Mouse (Mus musculus): ENCODE measurements at regions not wholly inside any gene's neighbourhood (a gene's known extent, or its start where the extent isn't known, plus 50 kb on each side); places are given as distances from the start of the nearest gene placed in this dataset.
"Not testable (repeated sequence)": the region's sequence is repeated elsewhere in the genome, so short reads cannot be mapped to it uniquely, and the experiment has no call there.

DNA sequence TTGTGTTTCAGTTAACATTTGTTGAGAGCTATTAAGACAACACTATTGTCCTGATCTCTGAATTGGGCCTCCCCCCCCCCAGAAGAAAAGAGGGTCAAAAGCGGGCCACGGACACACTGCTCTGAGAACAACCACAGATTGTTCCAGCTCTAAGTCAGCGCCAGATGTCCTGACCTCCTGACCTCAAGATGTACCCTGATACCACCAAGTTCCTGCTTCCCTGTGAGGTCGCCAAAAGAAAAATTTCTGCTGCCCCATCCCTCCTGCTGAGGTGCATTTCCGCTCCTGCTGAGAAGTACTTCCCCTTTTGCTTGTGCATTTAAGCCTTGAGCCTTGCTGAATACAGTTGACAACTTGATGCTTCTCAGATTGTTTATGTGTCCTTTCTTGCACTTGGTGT, 306.0 kb downstream of the Chl1 start:
- TF ChIP-seq POLR2A, CTCF (IDR thresholded peaks at IDR 0.05; ENCODE audit: extremely low read depth, insufficient read depth, low read length): not testable (repeated sequence)
